Mouse (Mus musculus): ENCODE data around the gene Il18r1. TPM values are rescaled to one million over a fixed set of nuclear protein-coding genes. Genes with fewer than 3 reads are reported as not detected.

Gene Il18r1
- polyA plus RNA-seq, 1 experiment from 2014 or later: 0.37 TPM

- Histone ChIP-seq H3K4me1 (replicated peaks; ENCODE audit: control insufficient read depth, insufficient read depth, low read length) (no peaks in the 10 kb centered on the region), H3K9me3 (ENCODE audit: control insufficient read depth, low read length) (no peaks in the 10 kb centered on the region), H3K4me3 (ENCODE audit: low read depth, low read length) (no peak overlapping the region), H3K27me3 (replicated peaks; ENCODE audit: control insufficient read depth, insufficient read depth, low read length) (no peaks in the 10 kb centered on the region), H3K27ac (ENCODE audit: low read depth) (no peak overlapping the region), H3K9ac (ENCODE audit: low read length) (no peak overlapping the region), H3K4me2 (ENCODE audit: low read length) (no peak overlapping the region), H3K36me3 (ENCODE audit: control insufficient read depth, insufficient read depth, low read length) (no peaks in the 10 kb centered on the region)
- no peak for ATAC-seq (replicated peaks; ENCODE audit: low FRiP score, low TSS enrichment, low read depth)
- WGBS: 72% methylated on average over 11 of the region's 11 CpGs
- DNase-seq (ENCODE audit: low spot score): no peak
These were observed 81.8 kb downstream of the Il18r1 start for GRCm38 (mm10) chr1:40547064-40547572.

- H3K9ac ChIP-seq (ENCODE audit: low read length): no peak overlapping the region
- H3K9me3 ChIP-seq (ENCODE audit: control insufficient read depth, low read length): no peaks in the 10 kb centered on the region
- H3K36me3 ChIP-seq (ENCODE audit: control insufficient read depth, insufficient read depth, low read length): no peaks in the 10 kb centered on the region
- H3K4me2 ChIP-seq (ENCODE audit: low read length): no peak overlapping the region
- no peaks in the 10 kb centered on the region for H3K4me1 ChIP-seq (replicated peaks; ENCODE audit: control insufficient read depth, insufficient read depth, low read length)
- DNase-seq (ENCODE audit: low spot score) (no peak), ATAC-seq (replicated peaks; ENCODE audit: low FRiP score, low TSS enrichment, low read depth) (no peak)
- H3K4me3 ChIP-seq (ENCODE audit: low read depth, low read length): no peak overlapping the region
- H3K27ac ChIP-seq (ENCODE audit: low read depth): no peak overlapping the region
- H3K27me3 ChIP-seq (replicated peaks; ENCODE audit: control insufficient read depth, insufficient read depth, low read length): no peaks in the 10 kb centered on the region
- WGBS: 43% methylated on average over 10 of the region's 10 CpGs
These were observed 82.4 kb downstream of the Il18r1 start for GRCm38 (mm10) chr1:40547762-40548161.

Other genes starting within 250 kb of the Il18r1 start
- 7.3 and 8.6 TPM in 2 replicates for gene Il1r1, start 240.5 kb upstream of the Il18r1 start, polyA plus RNA-seq (2014; fragmentation: Nextera tagmentation; extraction: Ambion mirVana)
- gene Il1rl2, start 140.9 kb upstream of the Il18r1 start, polyA plus RNA-seq (2014; fragmentation: Nextera tagmentation; extraction: Ambion mirVana): 3.4 and 4.3 TPM in 2 replicates
- gene Il1rl1, start 36.0 kb upstream of the Il18r1 start, polyA plus RNA-seq (2014; fragmentation: Nextera tagmentation; extraction: Ambion mirVana): 0.31 and 0.39 TPM in 2 replicates
- 0.28 and 0.36 TPM in 2 replicates for gene Il18rap, start 49.8 kb downstream of the Il18r1 start, polyA plus RNA-seq (2014; fragmentation: Nextera tagmentation; extraction: Ambion mirVana)
- gene Slc9a4, start 114.5 kb downstream of the Il18r1 start, polyA plus RNA-seq (2014; fragmentation: Nextera tagmentation; extraction: Ambion mirVana): not detected in 2 replicates
- gene Slc9a2, start 215.0 kb downstream of the Il18r1 start, polyA plus RNA-seq (2014; fragmentation: Nextera tagmentation; extraction: Ambion mirVana): 0.16 and 0.20 TPM in 2 replicates